Mouse (Mus musculus) neural tube, embryonic 14.5 days (tissue): Measurements from ENCODE around the gene Uspl1. TPM values are rescaled to one million over a fixed set of nuclear protein-coding genes. Genes with fewer than 3 reads are reported as not detected.
"Not testable (repeated sequence)": the region's sequence is repeated elsewhere in the genome, so short reads cannot be mapped to it uniquely, and the experiment has no call there.

Source experiments
- ATAC-seq: fragments of 200-750 bp; cut with Nextera tagmentation; 2 replicates; pipeline ENCODE4 v1.8.0; 2017; ENCODE audit warnings: low read depth, mild to moderate bottlenecking, moderate TSS enrichment, moderate library complexity
- H3K27ac ChIP-seq: fragments of 300-500 bp; sonication (generic); 2 replicates; pipeline ENCODE4 v1.5.1; 2014; ENCODE audit warnings: low read depth, mild to moderate bottlenecking, control low read depth, low read length, moderate library complexity, mixed read lengths
- H3K27me3 ChIP-seq: fragments of 300-500 bp; sonication (generic); 2 replicates; pipeline ENCODE4 v1.6.1; 2014; ENCODE audit warnings: low read length; ENCODE audit not compliant: control insufficient read depth, insufficient read depth
- H3K36me3 ChIP-seq: fragments of 300-500 bp; sonication (generic); 2 replicates; pipeline ENCODE4 v1.6.1; 2014; ENCODE audit warnings: low read length, mixed read lengths; ENCODE audit not compliant: control insufficient read depth, insufficient read depth
- H3K4me1 ChIP-seq: fragments of 300-500 bp; sonication (generic); 2 replicates; pipeline ENCODE4 v1.6.1; 2014; ENCODE audit warnings: low read length; ENCODE audit not compliant: control insufficient read depth, insufficient read depth
- H3K4me2 ChIP-seq: fragments of 300-500 bp; sonication (generic); 2 replicates; pipeline ENCODE4 v1.6.1; 2014; ENCODE audit warnings: mild to moderate bottlenecking, low read depth, low read length, control low read depth
- H3K4me3 ChIP-seq: fragments of 300-500 bp; sonication (generic); 2 replicates; pipeline ENCODE4 v1.5.1; 2014; ENCODE audit warnings: low read depth, low read length, control low read depth, mixed read lengths
- H3K9ac ChIP-seq: fragments of 300-500 bp; sonication (generic); replicated peaks from 2 replicates; pipeline ENCODE4 v1.6.1; 2014; ENCODE audit warnings: low read depth, mild to moderate bottlenecking, control low read depth, low read length, mixed read lengths
- H3K9me3 ChIP-seq: fragments of 300-500 bp; sonication (generic); 2 replicates; pipeline ENCODE4 v1.6.1; 2016; ENCODE audit warnings: low read length; ENCODE audit not compliant: control insufficient read depth
- WGBS: fragments of 180-500 bp; shearing (Covaris S2); extraction: QIAGEN DNeasy Blood & Tissue Kit; methylation state at CpG from one replicate; pipeline ENCODE4 v1.1.7; 2014; 5-methylcytosine and 5-hydroxymethylcytosine counted together
- polyA plus RNA-seq: library from polyadenylated mRNA; unstranded; fragments of >200 nt; fragmentation: Nextera tagmentation; extraction: Ambion mirVana; gene quantifications from 2 replicates; pipeline ENCODE4 v1.2.1, GENCODE M21; 2014

Uspl1 gene
- polyA plus RNA-seq = 68.5 and 71.3 TPM in 2 replicates

GRCm38 (mm10) chr5:149184104-149184843 lies at the start of gene Uspl1, which contains the start of gene Hmgb1:
Uspl1 (plus strand) TSS chr5:149184350.
Hmgb1 (minus strand) TSS chr5:149184489.
- Histone ChIP-seq H3K9ac (peak within 1 kb of the TSS; percentile 78), H3K36me3 (no peaks in the 10 kb centered on the region), H3K27ac (peak within 1 kb of the TSS; percentile 96), H3K4me1 (peaks cover 2% of the 10 kb centered on the region; the same call in 1 of the 2 replicates), H3K9me3 (no peaks in the 10 kb centered on the region), H3K4me2 (peak within 1 kb of the TSS; percentile 56), H3K4me3 (peak within 1 kb of the TSS; percentile 69), H3K27me3 (no peaks in the 10 kb centered on the region)
- ATAC-seq = peak; percentile 98
- 1% methylated on average over 51 of the region's 59 CpGs for WGBS

- no peak overlapping the region for H3K27ac ChIP-seq
- ATAC-seq = no peak
- 81% methylated on average over 10 of the region's 10 CpGs for WGBS
- H3K4me3 ChIP-seq = no peak overlapping the region
- no peaks in the 10 kb centered on the region for H3K27me3 ChIP-seq
- H3K4me2 ChIP-seq = no peak overlapping the region
- H3K4me1 ChIP-seq = no peaks in the 10 kb centered on the region
- no peaks in the 10 kb centered on the region for H3K9me3 ChIP-seq
- no peak overlapping the region for H3K9ac ChIP-seq
- H3K36me3 ChIP-seq = no peaks in the 10 kb centered on the region
Observed at GRCm38 (mm10) chr5:149134751-149135454, 49.2 kb upstream of the Uspl1 start.

DNA sequence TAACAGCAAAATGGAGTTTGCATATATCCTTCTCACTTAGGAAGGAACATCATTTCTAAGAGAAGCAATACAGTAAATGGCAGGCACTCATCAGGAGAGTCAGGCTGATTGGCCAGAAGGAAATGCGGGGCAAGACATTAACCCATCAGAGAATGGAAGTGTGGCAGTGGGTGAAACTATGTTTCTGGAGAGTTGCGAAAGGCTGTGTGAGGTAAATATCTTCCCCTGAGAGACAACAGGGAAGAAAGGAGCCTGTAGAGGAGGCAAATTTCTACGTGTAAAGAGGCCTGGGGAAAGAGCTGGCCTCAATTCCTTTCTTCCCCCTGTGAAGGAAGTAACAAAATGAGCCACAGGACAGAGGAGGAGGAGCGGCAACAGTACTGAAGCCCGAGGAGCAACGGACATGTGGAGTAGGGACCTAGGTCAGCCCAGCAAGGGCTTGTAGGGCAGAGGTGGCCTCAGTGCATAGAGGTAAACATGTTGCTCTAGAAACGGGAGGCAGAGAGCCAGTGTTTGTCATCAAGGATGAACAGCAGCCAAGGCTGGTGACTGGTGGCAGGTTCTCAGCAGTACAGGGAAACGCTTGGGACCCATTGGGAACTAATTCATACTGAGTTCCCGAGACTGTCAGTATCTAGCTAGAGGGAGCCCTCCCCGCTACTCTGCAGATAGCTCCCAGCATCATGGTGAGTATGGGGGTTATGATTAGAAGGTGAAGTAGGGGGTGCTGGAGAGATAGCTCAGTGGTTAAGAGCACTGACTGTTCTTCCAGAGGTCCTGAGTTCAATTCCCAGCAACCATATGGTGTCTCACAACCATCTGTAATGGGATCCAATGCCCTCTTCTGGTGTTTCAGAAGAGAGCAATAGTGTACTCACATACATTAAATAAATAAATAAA lies 48.4 kb upstream of the Uspl1 start:
- H3K4me3 ChIP-seq = no peak overlapping the region
- WGBS = 86% methylated on average over 10 of the region's 10 CpGs
- no peak for ATAC-seq

GRCm38 (mm10) chr5:149136933-149137365 lies 47.2 kb upstream of the Uspl1 start:
- H3K9me3 ChIP-seq = no peaks in the 10 kb centered on the region
- H3K36me3 ChIP-seq = no peaks in the 10 kb centered on the region
- no peaks in the 10 kb centered on the region for H3K4me1 ChIP-seq
- no peak overlapping the region for H3K9ac ChIP-seq
- ATAC-seq = no peak
- no peak overlapping the region for H3K4me2 ChIP-seq
- no peaks in the 10 kb centered on the region for H3K27me3 ChIP-seq
- WGBS = 83% methylated on average over 4 of the region's 4 CpGs
- no peak overlapping the region for H3K27ac ChIP-seq
- H3K4me3 ChIP-seq = no peak overlapping the region

More for the DNA sequence above, 48.4 kb upstream of the Uspl1 start:
- Histone ChIP-seq H3K27me3 (no peaks in the 10 kb centered on the region), H3K36me3 (no peaks in the 10 kb centered on the region), H3K27ac (no peak overlapping the region), H3K9me3 (no peaks in the 10 kb centered on the region), H3K9ac (no peak overlapping the region), H3K4me2 (no peak overlapping the region), H3K4me1 (no peaks in the 10 kb centered on the region)

DNA sequence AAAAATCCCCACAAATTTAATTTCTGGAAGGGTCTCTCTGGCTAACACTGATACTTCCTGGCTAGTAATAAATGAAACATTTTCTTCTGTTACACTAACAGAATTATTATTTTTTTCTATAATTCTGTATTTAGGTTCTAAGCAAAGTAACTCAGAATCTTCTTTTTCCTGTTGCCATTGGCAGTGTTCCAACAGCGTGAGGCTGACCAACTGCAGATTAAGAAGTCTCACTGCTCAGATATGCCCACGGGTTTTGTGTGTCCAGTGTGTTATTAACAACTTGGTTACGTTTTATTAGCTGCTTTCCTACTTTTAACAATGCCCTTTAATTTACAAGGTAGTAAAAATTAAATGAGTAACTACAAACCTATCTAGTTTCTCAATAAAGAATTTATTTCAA lies 46.7 kb upstream of the Uspl1 start:
- Histone ChIP-seq H3K27ac (no peak overlapping the region), H3K9me3 (no peaks in the 10 kb centered on the region), H3K9ac (no peak overlapping the region), H3K36me3 (no peaks in the 10 kb centered on the region), H3K4me1 (no peaks in the 10 kb centered on the region), H3K27me3 (no peaks in the 10 kb centered on the region), H3K4me3 (no peak overlapping the region), H3K4me2 (no peak overlapping the region)
- ATAC-seq = no peak
- WGBS = 76% methylated on average over 3 of the region's 3 CpGs

DNA sequence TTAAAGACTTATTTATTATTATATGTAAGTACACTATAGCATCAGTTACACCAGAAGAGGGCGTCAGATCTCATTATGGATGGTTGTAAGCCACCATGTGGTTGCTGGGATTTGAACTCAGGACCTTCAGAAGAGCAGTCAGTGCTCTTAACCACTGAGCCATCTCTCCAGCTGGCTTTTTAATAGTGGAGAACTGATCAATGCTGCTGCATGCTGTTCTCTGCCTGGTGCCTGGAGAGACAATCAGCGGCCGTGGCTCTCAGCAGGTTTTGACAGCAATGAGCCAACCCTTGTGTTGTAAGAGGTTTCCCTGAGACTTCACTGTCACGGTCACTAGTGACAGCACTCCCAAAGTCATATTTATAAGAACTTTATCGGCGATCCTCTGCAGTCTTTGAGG lies 46.1 kb upstream of the Uspl1 start:
- not testable (repeated sequence) for H3K36me3 ChIP-seq, H3K4me1 ChIP-seq, H3K4me2 ChIP-seq, H3K27me3 ChIP-seq, H3K4me3 ChIP-seq, ATAC-seq, H3K9ac ChIP-seq, H3K27ac ChIP-seq, H3K9me3 ChIP-seq
- WGBS = 91% methylated on average over 6 of the region's 6 CpGs

GRCm38 (mm10) chr5:149140336-149140735 lies 43.8 kb upstream of the Uspl1 start:
- ATAC-seq = no peak
- no peak overlapping the region for H3K4me2 ChIP-seq
- 65% methylated on average over 9 of the region's 9 CpGs for WGBS

DNA sequence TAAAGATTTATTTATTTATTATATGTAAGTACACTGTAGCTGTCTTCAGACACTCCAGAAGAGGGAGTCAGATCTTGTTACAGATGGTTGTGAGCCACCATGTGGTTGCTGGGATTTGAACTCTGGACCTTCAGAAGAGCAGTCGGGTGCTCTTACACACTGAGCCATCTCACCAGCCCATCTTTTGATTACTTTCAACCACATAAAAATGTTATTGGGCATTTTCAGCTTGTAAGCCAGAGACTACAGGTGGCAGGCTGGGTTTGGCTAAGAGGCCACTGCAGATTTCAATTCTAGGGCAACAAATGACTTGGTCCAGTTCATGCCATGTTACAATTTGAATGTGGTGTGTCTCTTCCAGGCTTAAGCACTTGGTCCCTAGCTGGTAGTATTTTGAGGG lies 43.0 kb upstream of the Uspl1 start:
- not testable (repeated sequence) for ATAC-seq
- WGBS = 100% methylated on average over 1 of the region's 1 CpGs

More at GRCm38 (mm10) chr5:149140336-149140735, 43.8 kb upstream of the Uspl1 start:
- no peak overlapping the region for H3K27ac ChIP-seq
- no peaks in the 10 kb centered on the region for H3K36me3 ChIP-seq
- H3K9me3 ChIP-seq = no peaks in the 10 kb centered on the region
- no peak overlapping the region for H3K4me3 ChIP-seq
- no peak overlapping the region for H3K9ac ChIP-seq
- H3K27me3 ChIP-seq = no peaks in the 10 kb centered on the region
- H3K4me1 ChIP-seq = no peaks in the 10 kb centered on the region

More for the DNA sequence above, 43.0 kb upstream of the Uspl1 start:
- H3K4me1 ChIP-seq, H3K9me3 ChIP-seq, H3K9ac ChIP-seq, H3K27ac ChIP-seq, H3K4me3 ChIP-seq, H3K4me2 ChIP-seq, H3K27me3 ChIP-seq, H3K36me3 ChIP-seq: not testable (repeated sequence)
